Mouse (Mus musculus): ENCODE measurements around the gene Lars2. TPM values are rescaled to one million over a fixed set of nuclear protein-coding genes. Genes with fewer than 3 reads are reported as not detected.
"Not testable (repeated sequence)": the region's sequence is repeated elsewhere in the genome, so short reads cannot be mapped to it uniquely, and the experiment has no call there.

The Lars2 gene
- polyA plus RNA-seq (2012): 1.4 and 6.2 TPM in 2 replicates

GRCm38 (mm10) chr9:123366708-123367385 lies at the start of gene Lars2:
Gene Lars2 (plus strand): TSS chr9:123366927.
- Histone ChIP-seq H3K27me3 (ENCODE audit: control insufficient read depth) (peaks cover 9% of the 10 kb centered on the region), H3K9me3 (ENCODE audit: control insufficient read depth, low read length) (no peaks in the 10 kb centered on the region), H3K36me3 (ENCODE audit: control insufficient read depth) (peaks cover 7% of the 10 kb centered on the region), H3K4me3 (replicated peaks) (peak within 1 kb of the TSS; percentile 87), H3K4me1 (ENCODE audit: control insufficient read depth) (peaks cover 28% of the 10 kb centered on the region)
- no peak for TF ChIP-seq TAL1 (IDR thresholded peaks at IDR 0.05; ENCODE audit: low read length)
- TF ChIP-seq GATA1 (IDR thresholded peaks at IDR 0.05; ENCODE audit: low read length): no peak

GRCm38 (mm10) chr9:123326106-123326505 lies 40.6 kb upstream of the Lars2 start:
- Histone ChIP-seq H3K9me3 (ENCODE audit: control insufficient read depth, low read length) (no peaks in the 10 kb centered on the region), H3K4me1 (ENCODE audit: control insufficient read depth) (no peaks in the 10 kb centered on the region), H3K36me3 (ENCODE audit: control insufficient read depth) (no peaks in the 10 kb centered on the region), H3K4me3 (replicated peaks) (no peak overlapping the region), H3K27me3 (ENCODE audit: control insufficient read depth) (no peaks in the 10 kb centered on the region)
- TF ChIP-seq TAL1 (IDR thresholded peaks at IDR 0.05; ENCODE audit: low read length): no peak
- no peak for TF ChIP-seq GATA1 (IDR thresholded peaks at IDR 0.05; ENCODE audit: low read length)

DNA sequence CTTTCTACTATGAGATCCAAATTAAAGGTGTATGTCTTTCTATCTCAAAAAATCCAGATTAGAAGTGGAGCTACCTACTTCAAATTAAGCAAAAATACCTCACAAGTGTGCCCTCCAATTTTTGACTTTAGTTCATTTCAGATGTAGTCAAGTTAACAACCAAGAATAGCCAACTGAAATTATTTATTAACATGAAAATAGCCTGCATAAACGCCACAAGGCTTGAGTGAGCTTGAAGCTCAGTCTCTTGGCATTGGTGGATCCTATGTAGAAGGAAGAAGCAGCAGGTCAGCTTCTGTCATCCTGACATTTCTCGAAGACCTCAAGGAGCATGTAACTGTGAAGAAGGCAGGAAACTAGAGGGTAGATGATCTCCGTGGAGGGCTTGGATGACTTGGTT lies 38.4 kb upstream of the Lars2 start:
- Histone ChIP-seq H3K4me1 (ENCODE audit: control insufficient read depth) (no peaks in the 10 kb centered on the region), H3K36me3 (ENCODE audit: control insufficient read depth) (no peaks in the 10 kb centered on the region), H3K4me3 (replicated peaks) (no peak overlapping the region), H3K9me3 (ENCODE audit: control insufficient read depth, low read length) (no peaks in the 10 kb centered on the region), H3K27me3 (ENCODE audit: control insufficient read depth) (no peaks in the 10 kb centered on the region)
- TF ChIP-seq GATA1 (IDR thresholded peaks at IDR 0.05; ENCODE audit: low read length) (no peak), TAL1 (IDR thresholded peaks at IDR 0.05; ENCODE audit: low read length) (no peak)

GRCm38 (mm10) chr9:123329831-123330230 lies 36.9 kb upstream of the Lars2 start:
- H3K27me3 ChIP-seq (ENCODE audit: control insufficient read depth): no peaks in the 10 kb centered on the region
- no peaks in the 10 kb centered on the region for H3K36me3 ChIP-seq (ENCODE audit: control insufficient read depth)
- no peak overlapping the region for H3K4me3 ChIP-seq (replicated peaks)
- TF ChIP-seq GATA1 (IDR thresholded peaks at IDR 0.05; ENCODE audit: low read length) (no peak), TAL1 (IDR thresholded peaks at IDR 0.05; ENCODE audit: low read length) (no peak)
- no peaks in the 10 kb centered on the region for H3K9me3 ChIP-seq (ENCODE audit: control insufficient read depth, low read length)
- H3K4me1 ChIP-seq (ENCODE audit: control insufficient read depth): no peaks in the 10 kb centered on the region

GRCm38 (mm10) chr9:123330271-123330670 lies 36.5 kb upstream of the Lars2 start:
- H3K36me3 ChIP-seq (ENCODE audit: control insufficient read depth); H3K4me3 ChIP-seq (replicated peaks); H3K9me3 ChIP-seq (ENCODE audit: control insufficient read depth, low read length); H3K27me3 ChIP-seq (ENCODE audit: control insufficient read depth); H3K4me1 ChIP-seq (ENCODE audit: control insufficient read depth): not testable (repeated sequence)

DNA sequence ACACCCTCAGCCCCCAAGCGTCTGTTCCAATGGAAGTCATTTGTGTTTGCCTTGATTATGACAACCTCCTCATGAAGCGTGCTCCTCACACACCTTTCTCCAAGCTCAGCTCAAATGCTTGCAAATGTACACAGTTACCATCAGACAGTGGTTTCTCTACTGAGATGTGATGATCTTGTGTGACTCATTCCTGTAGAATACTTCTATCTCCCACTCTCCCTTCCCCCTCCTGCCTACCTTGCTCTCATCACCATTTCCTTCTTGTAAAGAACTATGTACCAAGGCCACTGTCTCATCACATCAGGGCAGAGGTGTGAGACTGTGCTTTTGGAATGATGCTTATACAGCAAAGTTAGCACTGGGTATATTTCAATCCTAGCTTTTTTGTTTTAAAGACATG lies 33.2 kb upstream of the Lars2 start:
- Histone ChIP-seq H3K9me3 (ENCODE audit: control insufficient read depth, low read length) (no peaks in the 10 kb centered on the region), H3K4me3 (replicated peaks) (no peak overlapping the region), H3K4me1 (ENCODE audit: control insufficient read depth) (no peaks in the 10 kb centered on the region), H3K27me3 (ENCODE audit: control insufficient read depth) (no peaks in the 10 kb centered on the region), H3K36me3 (ENCODE audit: control insufficient read depth) (no peaks in the 10 kb centered on the region)
- no peak for TF ChIP-seq GATA1 (IDR thresholded peaks at IDR 0.05; ENCODE audit: low read length)
- no peak for TF ChIP-seq TAL1 (IDR thresholded peaks at IDR 0.05; ENCODE audit: low read length)

GRCm38 (mm10) chr9:123335044-123335670 lies 31.6 kb upstream of the Lars2 start:
- Histone ChIP-seq H3K9me3 (ENCODE audit: control insufficient read depth, low read length) (no peaks in the 10 kb centered on the region), H3K36me3 (ENCODE audit: control insufficient read depth) (no peaks in the 10 kb centered on the region), H3K4me3 (replicated peaks) (no peak overlapping the region), H3K4me1 (ENCODE audit: control insufficient read depth) (no peaks in the 10 kb centered on the region), H3K27me3 (ENCODE audit: control insufficient read depth) (no peaks in the 10 kb centered on the region)
- no peak for TF ChIP-seq TAL1 (IDR thresholded peaks at IDR 0.05; ENCODE audit: low read length)
- TF ChIP-seq GATA1 (IDR thresholded peaks at IDR 0.05; ENCODE audit: low read length): no peak

GRCm38 (mm10) chr9:123339651-123340144 lies 27.0 kb upstream of the Lars2 start:
- no peak for TF ChIP-seq TAL1 (IDR thresholded peaks at IDR 0.05; ENCODE audit: low read length)
- no peak for TF ChIP-seq GATA1 (IDR thresholded peaks at IDR 0.05; ENCODE audit: low read length)
- Histone ChIP-seq H3K27me3 (ENCODE audit: control insufficient read depth) (no peaks in the 10 kb centered on the region), H3K9me3 (ENCODE audit: control insufficient read depth, low read length) (no peaks in the 10 kb centered on the region), H3K4me1 (ENCODE audit: control insufficient read depth) (no peaks in the 10 kb centered on the region), H3K4me3 (replicated peaks) (no peak overlapping the region), H3K36me3 (ENCODE audit: control insufficient read depth) (no peaks in the 10 kb centered on the region)

GRCm38 (mm10) chr9:123341256-123341655 lies 25.5 kb upstream of the Lars2 start:
- TF ChIP-seq GATA1 (IDR thresholded peaks at IDR 0.05; ENCODE audit: low read length): no peak
- TF ChIP-seq TAL1 (IDR thresholded peaks at IDR 0.05; ENCODE audit: low read length): no peak
- H3K27me3 ChIP-seq (ENCODE audit: control insufficient read depth): no peaks in the 10 kb centered on the region
- H3K9me3 ChIP-seq (ENCODE audit: control insufficient read depth, low read length): no peaks in the 10 kb centered on the region
- no peaks in the 10 kb centered on the region for H3K36me3 ChIP-seq (ENCODE audit: control insufficient read depth)
- no peaks in the 10 kb centered on the region for H3K4me1 ChIP-seq (ENCODE audit: control insufficient read depth)
- no peak overlapping the region for H3K4me3 ChIP-seq (replicated peaks)
